Mouse (Mus musculus) gastrocnemius, postnatal 4 days (tissue): Measurements from ENCODE around the gene Cdc42se2. TPM values are rescaled to one million over a fixed set of nuclear protein-coding genes. Genes with fewer than 3 reads are reported as not detected.

Experiments used
- DNase-seq, 2 experiments: peaks; one replicate each; pipeline ENCODE4 v3.0.0; 2021 to 2022; ENCODE audit warnings: low spot score in 2 of 2, mixed read lengths in 2 of 2
- total RNA-seq, 2 experiments: library from RNA; stranded (reverse); gene quantifications; 2 replicates each; pipeline ENCODE4 v1.2.3; 2021

The Cdc42se2 gene
- total RNA-seq, 2 experiments from 2014 or later: 30.9 to 36.3 TPM

DNA sequence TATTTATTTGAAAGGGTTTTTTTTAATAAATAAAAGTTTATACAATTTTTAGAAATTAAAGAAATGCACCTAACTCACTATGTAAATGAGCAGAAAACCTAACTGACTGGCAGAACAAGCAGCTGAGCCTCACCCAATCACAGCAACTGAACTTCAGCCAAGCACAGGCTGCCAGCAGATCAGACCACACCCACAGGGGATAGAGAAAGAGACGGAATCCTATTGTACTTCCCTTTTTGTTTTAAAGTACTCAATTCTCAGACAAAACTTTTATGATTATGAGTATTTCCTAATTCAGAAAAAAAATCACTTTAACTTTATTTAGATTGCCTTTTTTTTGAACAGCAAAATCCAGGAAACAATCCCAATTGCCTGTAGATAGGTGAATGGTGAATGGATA lies 29.5 kb downstream of the Cdc42se2 start:
- DNase-seq: no peak

- no peak for DNase-seq
Observed at GRCm38 (mm10) chr11:54755148-54755664, 32.3 kb downstream of the Cdc42se2 start.

- no peak for DNase-seq
Observed at GRCm38 (mm10) chr11:54754301-54755147, 33.0 kb downstream of the Cdc42se2 start.

DNA sequence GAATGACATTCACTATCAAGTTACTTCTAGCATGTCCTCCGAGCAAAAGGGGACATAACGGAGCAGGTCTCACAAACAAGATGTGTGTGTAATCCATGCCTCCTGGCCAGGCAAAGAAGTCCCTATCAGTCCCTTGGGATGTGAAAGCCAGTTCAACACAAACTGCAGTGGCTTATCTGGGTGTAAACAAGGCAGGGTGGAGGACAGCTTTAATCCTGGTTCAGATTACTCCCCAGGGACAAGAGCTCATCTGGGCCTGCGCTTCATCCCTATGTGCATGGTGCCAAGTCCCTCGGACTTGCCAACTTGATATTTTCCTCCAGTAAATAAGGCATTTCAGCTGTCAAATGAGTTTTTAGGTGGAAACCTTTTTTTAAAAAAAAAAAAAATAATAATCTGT lies 36.0 kb downstream of the Cdc42se2 start:
- no peak for DNase-seq

DNA sequence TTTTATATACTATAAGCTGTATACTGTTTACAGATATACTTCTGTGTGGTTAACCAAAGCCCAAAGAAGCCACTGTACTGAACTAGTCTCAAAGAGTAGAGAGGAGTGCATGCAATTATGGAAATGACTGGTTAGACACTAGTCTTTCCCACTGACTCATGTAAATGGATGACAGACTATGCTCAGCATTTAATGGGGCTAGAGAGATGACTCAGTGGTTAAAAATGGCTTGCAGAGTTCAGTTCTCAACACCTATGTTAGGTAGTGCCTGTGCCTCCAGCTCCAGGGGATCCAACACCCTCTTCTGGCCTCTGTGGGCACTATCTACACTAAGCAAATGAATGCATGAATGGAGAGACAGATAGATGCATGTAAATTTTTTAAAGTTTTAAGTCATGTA lies 38.6 kb downstream of the Cdc42se2 start:
- no peak for DNase-seq

DNA sequence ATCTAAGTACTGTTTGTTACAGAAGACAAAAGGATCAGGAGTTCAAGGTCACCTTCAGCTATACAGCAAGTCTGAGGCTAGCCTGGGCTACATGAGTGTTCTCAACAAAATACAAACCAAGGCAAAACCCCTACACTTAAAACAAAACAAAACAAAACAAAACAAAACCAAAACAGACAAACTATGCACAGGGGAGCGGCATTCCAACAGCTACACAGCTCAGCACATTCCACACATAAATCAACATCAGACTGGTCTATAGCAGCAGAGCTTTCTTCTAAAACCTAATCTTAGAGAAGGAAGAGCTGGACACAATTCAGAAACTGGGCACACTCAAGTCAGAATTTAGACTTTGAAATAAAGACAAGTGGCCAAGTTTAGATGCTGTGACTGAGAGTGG lies 43.2 kb downstream of the Cdc42se2 start:
- DNase-seq: no peak

GRCm38 (mm10) chr11:54741330-54741729 lies 46.1 kb downstream of the Cdc42se2 start:
- no peak for DNase-seq

DNA sequence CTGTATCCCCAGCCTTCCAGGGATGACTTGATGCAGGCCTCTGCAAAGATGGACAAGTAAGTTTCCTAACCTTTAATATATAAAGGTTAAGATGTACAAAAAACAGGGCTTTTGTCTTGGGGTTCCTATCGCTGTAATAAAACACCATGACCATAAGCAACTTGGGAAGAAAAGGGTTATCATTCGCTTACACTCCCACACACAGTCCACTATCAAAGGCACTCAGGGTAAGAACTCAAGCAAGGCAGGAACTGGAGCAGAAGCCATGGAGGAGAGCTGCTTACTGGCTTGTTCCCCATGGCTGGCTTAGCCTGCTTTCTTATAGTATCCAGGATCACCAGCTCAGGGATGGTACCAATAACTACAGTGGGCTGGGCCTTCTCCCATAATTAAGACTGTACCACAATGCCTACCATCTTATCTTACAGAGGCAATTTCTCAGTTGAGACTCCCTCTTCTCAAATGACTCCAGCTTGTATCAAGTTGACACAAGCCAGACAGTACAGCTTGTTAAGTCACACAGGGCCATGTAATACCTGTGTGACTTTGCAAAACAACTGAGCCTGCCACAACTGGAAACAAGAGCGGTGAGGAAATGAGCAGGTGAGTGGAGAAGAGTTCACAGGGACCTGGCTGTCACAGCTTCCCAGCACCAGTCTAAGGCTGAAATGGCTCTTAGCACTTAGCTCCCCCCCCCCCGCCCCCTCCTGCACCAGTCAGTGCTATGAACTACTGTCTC lies 48.3 kb downstream of the Cdc42se2 start:
- DNase-seq: no peak

DNA sequence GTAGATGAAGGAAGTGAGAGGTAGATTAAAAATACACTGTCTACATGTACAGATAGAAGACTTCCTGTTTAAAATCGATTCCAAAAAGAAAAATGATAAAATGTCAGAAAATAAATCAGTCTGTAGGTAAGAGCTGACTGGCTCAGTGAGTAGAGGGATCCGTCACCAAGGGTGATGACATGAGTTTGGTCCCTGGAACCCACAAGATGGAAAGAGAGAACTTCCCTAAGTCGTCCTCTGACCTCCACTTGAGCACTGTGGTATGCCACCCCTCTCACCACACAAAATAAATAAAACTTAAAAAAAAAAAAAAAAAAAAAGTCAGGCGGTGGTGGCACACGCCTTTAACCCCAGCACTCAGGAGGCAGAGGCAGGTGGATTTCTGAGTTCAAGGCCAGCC lies 50.6 kb downstream of the Cdc42se2 start:
- DNase-seq: no peak

GRCm38 (mm10) chr11:54735114-54735513 lies 52.4 kb downstream of the Cdc42se2 start:
- no peak for DNase-seq

GRCm38 (mm10) chr11:54733546-54733945 lies 53.9 kb downstream of the Cdc42se2 start:
- DNase-seq: no peak

GRCm38 (mm10) chr11:54731367-54731766 lies 56.1 kb downstream of the Cdc42se2 start:
- no peak for DNase-seq

DNA sequence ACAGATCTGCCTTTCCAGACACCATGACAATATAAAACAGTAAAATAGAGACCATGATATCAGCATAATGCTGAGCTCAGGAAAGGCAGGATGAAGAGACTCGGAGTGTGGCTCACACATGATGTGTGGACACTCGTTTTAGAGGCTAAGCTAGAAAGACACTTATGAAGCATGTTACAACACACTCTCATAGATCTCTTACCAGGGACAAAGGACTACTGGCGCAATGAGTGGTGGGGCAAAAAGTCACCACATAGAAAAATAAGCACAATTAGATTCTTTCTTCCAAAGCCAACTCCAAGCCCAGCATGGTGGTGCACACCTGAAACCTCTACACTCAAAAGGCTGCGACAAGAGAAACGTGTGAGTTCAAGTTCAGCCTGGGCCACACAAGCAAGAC lies 56.5 kb downstream of the Cdc42se2 start:
- DNase-seq: no peak

GRCm38 (mm10) chr11:54729311-54729710 lies 58.2 kb downstream of the Cdc42se2 start:
- no peak for DNase-seq

DNA sequence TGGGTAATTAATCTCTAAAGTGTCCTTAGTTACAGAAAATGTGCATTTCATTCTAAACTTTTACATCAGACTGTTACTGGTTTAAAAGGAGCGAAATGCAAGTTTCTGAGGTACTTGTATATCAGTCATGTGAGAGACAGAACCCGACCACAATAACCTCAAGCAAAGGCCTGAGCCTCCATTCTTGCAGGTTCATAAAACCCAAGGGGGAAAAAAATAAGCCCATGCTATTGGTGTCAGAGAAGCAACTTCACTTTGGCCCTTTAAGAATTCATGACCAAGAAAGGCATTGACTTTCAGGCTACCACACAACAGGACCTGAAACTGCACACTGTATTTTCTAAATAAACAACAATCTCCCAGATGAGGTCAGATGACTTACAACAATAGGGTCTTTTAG lies 59.1 kb downstream of the Cdc42se2 start:
- DNase-seq: no peak

- no peak for DNase-seq
Observed at GRCm38 (mm10) chr11:54727327-54727901, 60.1 kb downstream of the Cdc42se2 start.

GRCm38 (mm10) chr11:54726571-54727062 lies 60.9 kb downstream of the Cdc42se2 start:
- DNase-seq: no peak

GRCm38 (mm10) chr11:54724353-54725034 lies 63.0 kb downstream of the Cdc42se2 start:
- DNase-seq: no peak

GRCm38 (mm10) chr11:54722057-54722456 lies 65.4 kb downstream of the Cdc42se2 start:
- no peak for DNase-seq

- no peak for DNase-seq
Observed at GRCm38 (mm10) chr11:54718601-54719000, 68.9 kb downstream of the Cdc42se2 start.

DNA sequence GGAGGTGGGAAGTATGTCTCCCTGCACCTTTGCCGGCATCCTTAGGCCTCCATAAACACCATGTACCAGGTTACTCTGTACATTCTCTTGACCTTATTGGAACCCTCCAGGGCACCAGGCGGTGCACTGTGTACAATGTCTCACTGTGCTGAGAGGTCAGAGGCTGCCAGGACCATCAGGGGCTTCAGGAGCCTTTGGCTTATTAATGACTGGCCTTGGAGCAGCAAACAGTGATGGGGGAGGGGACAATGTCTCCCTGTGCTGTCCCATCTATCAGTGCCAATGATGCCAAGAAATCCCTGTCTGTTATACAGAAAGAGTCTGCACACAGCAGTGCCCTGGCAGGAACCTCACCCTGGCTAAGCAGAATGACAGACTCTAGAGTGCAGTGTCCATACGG lies 69.6 kb downstream of the Cdc42se2 start:
- no peak for DNase-seq
